Mouse (Mus musculus) layer of hippocampus, postnatal 14 days (tissue): ENCODE data around the gene Ifngr1. TPM values are rescaled to one million over a fixed set of nuclear protein-coding genes. Genes with fewer than 3 reads are reported as not detected.
A peak's percentile ranks its signal among the peaks of the same experiment; 100 is the strongest.
"Not testable (repeated sequence)": the region's sequence is repeated elsewhere in the genome, so short reads cannot be mapped to it uniquely, and the experiment has no call there.

Experiments used
- DNase-seq, 2 experiments: peaks; one replicate each; pipeline ENCODE4 v3.0.0; 2021 to 2022; ENCODE audit warnings: low spot score in 2 of 2, mixed read lengths in 1 of 2
- total RNA-seq, 2 experiments: library from RNA; stranded (reverse); gene quantifications; 2 replicates each; pipeline ENCODE4 v1.2.3; 2021

The Ifngr1 gene
- total RNA-seq, 2 experiments from 2014 or later = 19.6 to 21.9 TPM

- DNase-seq = no peak
Observed at GRCm38 (mm10) chr10:19584846-19585245, 6.9 kb upstream of the Ifngr1 start.

GRCm38 (mm10) chr10:19585860-19586259 lies 5.9 kb upstream of the Ifngr1 start:
- DNase-seq = no peak

DNA sequence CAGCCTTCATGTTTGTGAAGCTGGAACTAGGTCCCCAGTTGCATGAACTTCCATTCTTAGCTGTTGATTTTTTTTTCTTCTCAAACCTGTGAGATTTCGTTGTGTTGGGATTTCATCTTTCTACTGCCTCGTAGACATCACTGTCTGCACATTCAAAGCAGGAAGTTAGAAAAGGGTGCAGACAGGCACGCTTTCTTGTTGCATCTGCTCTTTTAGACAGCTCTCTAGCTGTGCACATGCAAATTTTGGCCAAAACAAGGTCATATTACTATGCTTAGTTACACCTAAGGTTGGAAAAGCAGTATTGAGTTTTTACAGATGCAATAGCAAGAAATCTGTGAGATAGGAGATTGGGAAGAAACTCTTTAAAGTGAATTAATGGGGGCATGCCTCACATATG lies 4.5 kb upstream of the Ifngr1 start:
- no peak for DNase-seq

GRCm38 (mm10) chr10:19589626-19590025 lies 2.1 kb upstream of the Ifngr1 start:
- no peak for DNase-seq

- no peak for DNase-seq
Observed at GRCm38 (mm10) chr10:19591286-19591640, 486 bp upstream of the Ifngr1 start.

DNA sequence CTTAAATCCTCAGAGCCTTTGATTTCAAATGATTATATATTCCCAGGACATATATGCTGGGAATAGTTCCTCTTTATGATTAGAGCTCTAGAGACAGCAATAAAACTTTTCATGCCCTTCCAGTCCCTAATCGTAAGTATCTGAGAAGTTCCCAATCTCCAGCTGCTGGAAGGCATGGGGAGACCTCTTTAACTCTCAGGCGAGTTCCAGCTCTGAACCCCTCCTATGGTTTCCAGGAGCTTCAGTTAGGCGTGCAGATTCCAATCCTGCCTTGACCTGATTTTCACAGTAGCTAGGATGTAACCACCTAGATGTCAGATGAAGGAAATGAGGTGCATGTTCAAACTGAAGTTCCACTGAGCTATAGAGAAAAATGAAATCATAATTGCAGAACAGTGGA lies 807 bp downstream of the Ifngr1 start:
- no peak for DNase-seq

GRCm38 (mm10) chr10:19593296-19593695 lies 1.5 kb downstream of the Ifngr1 start:
- DNase-seq = no peak

DNA sequence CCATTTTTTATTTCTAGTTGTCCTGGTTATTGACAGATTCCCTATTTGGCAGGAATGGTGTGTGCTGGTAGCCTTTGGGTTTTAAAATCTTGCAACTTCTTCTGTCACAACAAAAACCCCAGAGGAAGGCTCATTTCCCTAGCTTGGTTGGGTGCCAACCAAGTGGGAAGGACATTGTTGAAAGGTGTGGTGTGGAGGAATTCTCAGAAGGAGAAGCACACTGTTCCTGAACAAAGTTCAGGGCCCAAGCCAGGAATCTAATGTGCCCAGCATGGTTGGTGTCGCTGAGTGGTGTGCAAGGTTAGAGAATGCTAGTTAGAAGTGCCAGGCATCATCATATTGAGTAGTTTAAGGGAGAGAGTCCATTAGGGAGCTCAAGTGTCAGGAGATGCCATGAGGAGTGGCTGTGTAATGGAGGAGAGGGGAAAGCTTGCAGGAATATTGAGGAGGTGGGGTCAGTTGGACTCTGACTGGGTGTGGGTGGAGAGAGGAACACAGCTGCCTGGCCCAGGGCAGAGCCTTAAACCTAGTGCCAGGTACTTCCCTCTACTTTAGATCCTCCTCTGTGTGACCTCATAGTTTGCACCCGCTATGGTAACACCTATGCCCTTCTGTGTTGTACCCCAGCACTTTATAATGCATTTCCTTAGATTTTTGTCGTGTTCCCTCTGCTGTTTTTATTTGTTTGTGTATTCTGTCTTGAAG lies 2.6 kb downstream of the Ifngr1 start:
- no peak for DNase-seq

DNA sequence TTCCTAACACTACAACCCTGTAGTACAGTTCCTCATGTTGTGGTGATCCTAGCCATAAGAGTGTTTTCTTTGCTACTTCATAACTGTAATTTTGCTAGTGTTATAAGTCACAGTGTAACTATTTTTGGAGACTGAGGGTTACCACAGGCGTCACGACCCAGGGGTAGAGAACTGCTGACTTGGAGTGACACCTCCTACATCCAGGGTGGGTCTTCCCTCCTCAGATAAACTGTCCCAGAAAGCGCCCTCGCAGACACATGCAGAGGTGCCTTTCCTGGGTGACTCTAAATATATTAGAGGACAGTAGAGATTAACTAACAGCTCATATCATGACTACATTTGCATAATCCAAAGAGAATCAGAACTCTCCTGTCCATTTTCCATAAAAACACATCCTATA lies 5.1 kb downstream of the Ifngr1 start:
- no peak for DNase-seq

DNA sequence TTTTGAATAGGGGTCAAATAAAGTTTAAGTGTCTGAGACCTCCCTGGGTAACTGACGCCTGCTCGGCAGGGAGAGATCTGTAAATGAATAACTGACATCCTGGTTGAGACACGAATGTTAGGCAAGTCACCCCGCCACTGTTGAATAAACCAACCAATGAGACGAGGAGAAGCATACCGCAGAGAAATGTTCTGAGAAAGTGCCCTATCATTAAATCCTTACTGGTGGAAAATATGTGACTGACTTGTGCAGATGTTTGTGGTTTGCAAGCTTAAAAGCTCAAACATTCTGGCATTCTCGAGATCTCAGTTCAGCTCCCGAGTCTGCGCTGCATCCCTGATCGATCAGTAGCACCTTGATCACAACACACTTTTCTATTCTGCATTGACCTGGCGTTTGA lies 6.3 kb downstream of the Ifngr1 start:
- DNase-seq = no peak

DNA sequence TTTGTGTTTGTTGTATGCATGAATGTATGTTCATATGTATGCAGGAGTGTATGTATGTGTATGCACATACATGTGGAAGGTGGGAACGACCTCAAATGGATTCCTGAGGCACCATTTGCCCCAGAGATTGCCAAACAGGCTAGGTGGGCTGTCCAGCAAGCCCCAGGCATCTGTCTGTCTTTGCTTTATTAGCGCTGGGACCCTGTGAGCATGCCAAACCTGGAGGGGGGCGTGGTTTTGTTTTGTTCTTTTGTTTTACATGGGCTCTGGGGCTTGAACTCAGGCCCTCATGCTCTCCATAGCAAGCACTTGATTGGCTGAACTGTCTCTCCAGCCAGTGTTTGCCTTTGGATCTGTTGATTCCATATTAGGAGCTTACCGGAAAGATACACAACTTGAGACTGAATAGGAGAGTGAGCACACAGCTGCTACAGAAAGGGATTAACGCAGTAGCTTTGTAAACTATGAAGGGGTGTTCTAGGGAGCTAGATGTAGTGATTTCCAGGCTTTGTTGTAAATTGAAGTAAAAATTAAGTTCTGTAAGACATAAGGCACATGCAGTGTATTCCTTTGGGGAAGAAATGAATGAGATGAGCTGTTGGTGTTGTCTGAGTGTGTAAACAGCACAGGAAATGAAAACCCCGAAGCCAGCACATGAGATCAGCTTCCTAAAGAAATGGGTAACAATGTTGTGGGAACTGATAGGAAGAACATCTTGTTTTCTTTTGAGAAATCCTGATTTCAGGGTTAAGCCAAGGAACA lies 7.8 kb downstream of the Ifngr1 start:
- no peak for DNase-seq

GRCm38 (mm10) chr10:19600093-19600420 lies 8.3 kb downstream of the Ifngr1 start:
- peak in 1 of 2 experiments; percentile 19 for DNase-seq

DNA sequence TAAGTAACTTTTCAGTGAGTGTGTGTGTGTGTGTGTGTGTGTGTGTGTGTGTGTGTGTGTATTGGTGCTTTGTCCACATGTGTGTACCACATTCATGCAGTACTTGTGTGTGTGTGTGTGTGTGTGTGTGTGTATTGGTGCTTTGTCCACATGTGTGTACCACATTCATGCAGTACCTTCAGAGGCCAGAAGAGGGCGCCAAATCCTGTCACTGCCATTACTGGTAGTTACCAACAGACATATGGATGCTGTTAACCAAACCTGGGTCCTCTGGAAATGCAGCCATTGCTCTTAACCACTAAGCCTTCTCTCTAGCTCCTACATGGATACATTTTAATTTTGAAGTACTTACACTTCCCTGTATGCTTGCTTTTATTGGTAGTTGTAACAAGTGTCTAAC lies 9.8 kb downstream of the Ifngr1 start:
- not testable (repeated sequence) for DNase-seq

DNA sequence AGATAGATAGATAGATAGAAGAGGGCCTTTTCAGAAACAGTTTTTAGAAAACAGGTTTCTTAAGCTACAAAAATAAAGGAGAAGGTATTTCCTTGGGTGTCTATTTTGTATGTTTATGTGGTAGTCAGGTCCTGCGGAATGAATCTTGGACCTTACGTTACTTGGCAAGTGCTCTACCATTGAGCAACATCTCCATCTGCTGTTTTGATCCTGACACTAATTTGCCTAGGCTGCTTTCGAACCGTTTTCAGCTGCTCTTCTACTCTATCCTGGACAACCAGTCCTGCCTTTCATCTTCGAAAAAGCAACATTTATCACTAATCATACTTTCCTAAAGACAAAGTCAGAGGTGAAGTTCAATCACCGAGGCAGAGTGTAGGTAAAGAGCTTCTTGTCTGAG lies 11.5 kb downstream of the Ifngr1 start:
- no peak for DNase-seq

GRCm38 (mm10) chr10:19609125-19609524 lies 17.4 kb downstream of the Ifngr1 start:
- no peak for DNase-seq

DNA sequence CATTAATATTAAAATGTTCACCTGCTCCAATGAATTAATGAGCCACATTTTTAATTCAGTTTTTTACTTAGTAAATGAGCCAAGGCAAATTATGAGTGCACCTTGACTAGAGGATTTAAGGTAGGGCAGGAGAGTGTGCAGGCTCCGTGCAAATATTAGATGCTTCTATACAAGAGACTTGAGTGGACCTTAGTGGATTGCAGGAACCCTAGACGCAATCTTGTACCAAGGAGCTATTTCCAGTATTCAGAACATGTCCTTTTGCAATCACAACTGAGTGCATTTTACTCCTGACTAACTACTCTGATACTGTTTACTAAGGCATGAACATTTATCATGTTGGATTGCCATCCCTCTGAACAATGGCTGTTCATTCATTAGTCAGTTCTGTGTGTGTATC lies 19.9 kb downstream of the Ifngr1 start:
- no peak for DNase-seq

GRCm38 (mm10) chr10:19613111-19613753 lies 21.5 kb downstream of the Ifngr1 start:
- DNase-seq = no peak

DNA sequence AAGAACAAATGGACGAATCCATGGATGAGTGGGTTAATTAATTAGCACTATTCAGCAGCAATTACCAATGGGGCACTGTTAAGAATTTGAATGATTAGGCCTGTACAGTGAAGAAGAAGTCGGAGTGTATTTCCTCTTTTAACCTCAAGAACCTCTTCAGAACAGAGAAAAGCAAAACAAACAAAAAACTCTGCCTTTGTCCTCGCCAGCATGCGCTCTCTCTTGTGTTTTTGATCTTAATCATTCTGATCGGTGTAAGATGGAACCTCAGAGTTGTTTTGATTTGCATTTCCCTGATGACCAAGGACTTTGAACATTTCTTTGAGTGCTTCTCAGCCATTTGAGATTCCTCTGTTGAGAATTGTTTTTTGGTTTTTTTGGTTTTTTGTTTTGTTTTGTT lies 28.0 kb downstream of the Ifngr1 start:
- DNase-seq = no peak

DNA sequence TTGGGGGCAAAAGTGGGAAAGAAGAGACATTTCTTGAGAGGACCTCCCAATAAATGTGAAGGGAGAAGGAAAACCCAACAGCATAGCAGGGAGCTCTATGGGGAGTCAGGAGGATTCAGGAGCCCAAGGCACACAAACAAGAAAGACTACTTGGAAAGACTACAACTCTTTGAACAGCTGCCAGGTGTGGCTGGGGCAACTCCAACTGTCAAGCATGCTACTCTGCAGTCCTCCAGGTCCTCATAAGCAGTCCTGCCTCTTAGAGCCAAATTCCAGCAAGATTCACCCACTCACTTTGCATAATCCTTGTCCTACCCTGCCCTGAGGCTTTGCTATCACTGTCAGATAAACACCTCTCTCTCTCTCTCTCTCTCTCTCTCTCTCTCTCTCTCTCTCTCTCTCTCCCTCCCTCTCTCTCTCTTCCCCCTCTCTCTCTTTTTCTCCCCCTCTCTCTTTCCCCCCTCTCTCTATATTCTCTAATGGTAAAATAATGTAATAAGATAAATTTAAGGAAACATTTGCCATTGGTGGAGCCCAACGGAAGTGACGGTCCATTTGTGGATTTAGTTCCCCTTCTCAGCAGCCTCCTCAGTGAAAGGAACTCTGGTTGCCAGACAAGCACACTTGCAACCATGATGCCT lies 29.8 kb downstream of the Ifngr1 start, which contains the start of gene Il22ra2:
Gene Il22ra2 (plus strand): TSS at position 591 of the 641 bp plus-strand sequence.
- no peak for DNase-seq

DNA sequence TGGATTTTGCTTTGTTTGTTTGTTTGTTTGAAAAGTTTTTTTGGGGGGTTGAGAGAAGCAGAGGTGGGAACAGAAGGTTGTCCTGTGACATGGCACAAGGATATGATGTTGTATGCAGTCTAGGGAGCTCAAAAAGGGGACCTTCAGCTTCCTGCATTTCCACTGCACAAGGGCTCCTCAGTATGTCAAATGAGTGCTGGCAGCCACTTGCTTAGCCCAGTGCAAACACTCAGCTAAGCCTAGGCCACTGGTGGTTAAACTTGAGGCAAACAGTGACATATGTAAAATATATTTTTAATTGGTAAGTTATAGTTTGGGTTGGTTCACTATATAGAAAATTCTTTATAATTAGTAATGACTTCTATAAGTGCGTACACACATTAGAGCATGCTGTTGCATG lies 32.9 kb downstream of the Ifngr1 start:
- no peak for DNase-seq

GRCm38 (mm10) chr10:19627342-19627741 lies 35.6 kb downstream of the Ifngr1 start:
- no peak for DNase-seq

DNA sequence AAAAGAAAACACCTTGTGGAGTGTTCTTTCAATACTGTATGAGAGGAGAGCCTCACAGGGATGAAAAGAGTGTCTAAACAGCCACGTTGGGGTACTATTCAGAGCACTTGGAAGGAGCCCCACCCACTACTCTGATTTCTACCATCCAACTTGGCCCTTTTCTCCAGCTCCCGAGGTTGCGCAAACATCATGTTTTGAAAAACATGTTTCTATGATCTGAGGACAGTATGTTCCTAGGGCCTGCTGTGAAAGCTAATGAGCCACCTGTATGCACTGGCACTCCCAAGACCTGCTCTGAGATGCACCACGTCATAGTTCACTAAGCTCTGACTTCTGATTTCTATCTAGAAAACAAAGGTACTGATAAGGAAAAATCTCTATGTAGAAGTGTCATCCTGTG lies 36.0 kb downstream of the Ifngr1 start:
- no peak for DNase-seq
